Mouse (Mus musculus): ENCODE data around the gene Ntf3.

GRCm38 (mm10) chr6:126167208-126167590, 489 bp upstream of the Ntf3 start:
- no peak for TF ChIP-seq POLR2A (IDR thresholded peaks at IDR 0.05; ENCODE audit: borderline replicate concordance, extremely low read depth, insufficient read depth, insufficient read length, poor library complexity, severe bottlenecking)
- no peak for TF ChIP-seq CTCF (IDR thresholded peaks at IDR 0.05; ENCODE audit: borderline replicate concordance, extremely low read depth, insufficient read depth, insufficient read length)

Data from brain, embryonic 14.5 days (tissue).